Mouse (Mus musculus): ENCODE results near the gene Srgap1. TPM values are rescaled to one million over a fixed set of nuclear protein-coding genes. Genes with fewer than 3 reads are reported as not detected.

The Srgap1 gene
- polyA plus RNA-seq, 1 experiment from 2014 or later = 7.4 TPM

DNA sequence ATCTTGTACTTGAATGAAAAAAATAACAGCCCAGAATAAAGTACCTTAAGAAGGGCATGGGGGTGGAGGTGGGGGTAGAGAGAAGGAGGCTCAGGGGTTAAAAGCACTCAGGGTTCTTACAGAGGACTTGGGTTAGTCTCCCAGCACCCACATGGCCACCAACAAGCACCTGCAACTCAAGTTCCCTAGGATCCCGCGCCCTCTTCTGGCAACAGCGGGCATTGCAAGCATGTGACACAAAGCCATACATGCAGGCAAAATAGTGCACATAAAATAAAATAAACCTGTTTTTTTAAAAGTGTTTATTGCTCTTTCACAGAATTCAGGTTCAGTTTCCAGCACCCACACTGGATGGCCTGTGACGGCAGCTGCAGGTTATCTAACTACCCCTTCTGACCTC, 6.7 kb downstream of the Srgap1 start:
- WGBS = 38% methylated on average over 4 of the region's 4 CpGs
- TF ChIP-seq CTCF (IDR thresholded peaks at IDR 0.05) = peak; percentile 65
- TF ChIP-seq EP300 (IDR thresholded peaks at IDR 0.05) = no peak
- no peaks in the 10 kb centered on the region for H3K36me3 ChIP-seq (ENCODE audit: insufficient read depth, low read length)
- no peak overlapping the region for H3K27ac ChIP-seq (ENCODE audit: low read length)
- DNase-seq (ENCODE audit: low spot score) (no peak), ATAC-seq (no peak)
- H3K4me3 ChIP-seq (ENCODE audit: low read depth, low read length) = no peak overlapping the region
- H3K9me3 ChIP-seq (ENCODE audit: low read length) = peaks cover 3% of the 10 kb centered on the region; the same call in 1 of the 2 replicates
- no peaks in the 10 kb centered on the region for H3K27me3 ChIP-seq (replicated peaks; ENCODE audit: insufficient read depth, low read length)
- no peak overlapping the region for H3K4me2 ChIP-seq (replicated peaks; ENCODE audit: low read depth, low read length)
- no peaks in the 10 kb centered on the region for H3K4me1 ChIP-seq (ENCODE audit: insufficient read depth, low read depth, low read length)
- H3K9ac ChIP-seq (replicated peaks; ENCODE audit: low read depth) = no peak overlapping the region

DNA sequence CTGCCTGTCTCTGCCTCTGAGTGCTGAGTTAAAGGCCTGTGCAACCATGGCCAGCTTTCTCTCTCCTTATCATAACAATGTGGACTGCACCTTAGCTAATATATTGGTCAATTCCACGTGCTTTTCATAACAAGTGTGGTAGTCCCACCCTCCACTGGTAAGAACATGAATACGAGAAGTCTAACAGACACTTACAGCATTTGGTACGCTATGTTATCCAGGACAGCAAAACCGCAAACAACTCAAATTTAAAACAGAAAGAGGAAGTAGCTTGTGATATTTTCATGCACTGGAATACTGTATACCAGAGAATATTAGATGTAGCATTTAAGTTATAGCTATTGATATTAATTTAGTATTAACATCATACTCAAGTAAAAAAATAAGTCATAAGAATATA, 7.5 kb downstream of the Srgap1 start:
- no peak overlapping the region for H3K9ac ChIP-seq (replicated peaks; ENCODE audit: low read depth)
- no peaks in the 10 kb centered on the region for H3K27me3 ChIP-seq (replicated peaks; ENCODE audit: insufficient read depth, low read length)
- DNase-seq (ENCODE audit: low spot score) = no peak
- H3K36me3 ChIP-seq (ENCODE audit: insufficient read depth, low read length) = no peaks in the 10 kb centered on the region
- H3K9me3 ChIP-seq (ENCODE audit: low read length) = peaks cover 3% of the 10 kb centered on the region; the same call in 1 of the 2 replicates
- TF ChIP-seq CTCF (IDR thresholded peaks at IDR 0.05) (no peak), EP300 (IDR thresholded peaks at IDR 0.05) (no peak)
- no peak overlapping the region for H3K4me2 ChIP-seq (replicated peaks; ENCODE audit: low read depth, low read length)
- H3K4me3 ChIP-seq (ENCODE audit: low read depth, low read length) = no peak overlapping the region
- WGBS = 81% methylated on average over 4 of the region's 4 CpGs
- H3K27ac ChIP-seq (ENCODE audit: low read length) = no peak overlapping the region
- no peaks in the 10 kb centered on the region for H3K4me1 ChIP-seq (ENCODE audit: insufficient read depth, low read depth, low read length)
- ATAC-seq = no peak

DNA sequence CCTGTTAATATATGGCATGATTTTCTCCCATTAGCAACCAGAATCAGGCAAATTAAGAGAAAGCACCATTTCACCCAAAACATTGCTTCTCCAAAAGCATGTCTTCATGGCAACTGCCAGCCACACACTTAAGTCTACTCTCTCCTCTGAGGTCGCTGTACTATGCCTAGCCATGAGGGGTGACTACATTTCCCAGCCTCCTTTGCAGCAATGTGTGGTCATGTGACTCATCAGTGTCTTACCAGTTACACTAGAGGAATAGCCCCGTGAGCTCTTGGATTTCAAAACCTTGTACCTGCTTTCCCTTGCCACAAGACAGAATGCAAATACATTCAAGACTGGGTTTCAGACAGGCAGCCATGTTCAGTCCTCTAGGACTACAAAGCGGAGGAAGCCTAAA, 8.6 kb downstream of the Srgap1 start:
- ATAC-seq (peak; percentile 83), DNase-seq (ENCODE audit: low spot score) (peak; percentile 52)
- Histone ChIP-seq H3K4me1 (ENCODE audit: insufficient read depth, low read depth, low read length) (no peaks in the 10 kb centered on the region), H3K4me2 (replicated peaks; ENCODE audit: low read depth, low read length) (no peak overlapping the region), H3K9me3 (ENCODE audit: low read length) (peaks cover 3% of the 10 kb centered on the region; the same call in 1 of the 2 replicates), H3K4me3 (ENCODE audit: low read depth, low read length) (no peak overlapping the region), H3K27me3 (replicated peaks; ENCODE audit: insufficient read depth, low read length) (no peaks in the 10 kb centered on the region), H3K27ac (ENCODE audit: low read length) (no peak overlapping the region), H3K9ac (replicated peaks; ENCODE audit: low read depth) (no peak overlapping the region), H3K36me3 (ENCODE audit: insufficient read depth, low read length) (no peaks in the 10 kb centered on the region)
- 44% methylated on average over 3 of the region's 3 CpGs for WGBS
- no peak for TF ChIP-seq EP300 (IDR thresholded peaks at IDR 0.05)
- no peak for TF ChIP-seq CTCF (IDR thresholded peaks at IDR 0.05)

DNA sequence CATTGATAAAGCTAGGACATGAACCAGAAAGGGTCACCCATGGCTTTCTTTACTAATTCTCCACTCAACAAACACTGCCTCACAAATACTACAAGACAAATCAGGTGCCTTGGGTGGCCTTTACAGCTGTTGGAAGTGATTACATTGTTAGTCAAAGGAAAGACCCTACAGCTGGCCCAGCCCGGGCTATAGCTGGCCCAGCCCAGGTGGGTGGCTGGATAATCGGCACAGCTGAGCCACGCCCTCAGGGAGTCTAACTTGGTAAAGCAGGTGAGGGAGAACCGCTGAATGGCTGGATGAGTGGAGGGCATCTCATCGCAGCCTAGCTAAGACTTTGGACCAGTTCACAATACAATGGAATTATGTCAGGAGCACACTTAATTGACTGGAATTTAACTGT, 13.8 kb downstream of the Srgap1 start:
- Histone ChIP-seq H3K27ac (ENCODE audit: low read length) (no peak overlapping the region), H3K9me3 (ENCODE audit: low read length) (no peaks in the 10 kb centered on the region), H3K4me3 (ENCODE audit: low read depth, low read length) (no peak overlapping the region), H3K9ac (replicated peaks; ENCODE audit: low read depth) (no peak overlapping the region), H3K27me3 (replicated peaks; ENCODE audit: insufficient read depth, low read length) (no peaks in the 10 kb centered on the region), H3K4me1 (ENCODE audit: insufficient read depth, low read depth, low read length) (peaks cover 4% of the 10 kb centered on the region; the same call in 1 of the 2 replicates), H3K36me3 (ENCODE audit: insufficient read depth, low read length) (no peaks in the 10 kb centered on the region), H3K4me2 (replicated peaks; ENCODE audit: low read depth, low read length) (no peak overlapping the region)
- ATAC-seq = no peak
- WGBS = 53% methylated on average over 5 of the region's 5 CpGs
- DNase-seq (ENCODE audit: low spot score) = no peak
- TF ChIP-seq EP300 (IDR thresholded peaks at IDR 0.05) (no peak), CTCF (IDR thresholded peaks at IDR 0.05) (no peak)

DNA sequence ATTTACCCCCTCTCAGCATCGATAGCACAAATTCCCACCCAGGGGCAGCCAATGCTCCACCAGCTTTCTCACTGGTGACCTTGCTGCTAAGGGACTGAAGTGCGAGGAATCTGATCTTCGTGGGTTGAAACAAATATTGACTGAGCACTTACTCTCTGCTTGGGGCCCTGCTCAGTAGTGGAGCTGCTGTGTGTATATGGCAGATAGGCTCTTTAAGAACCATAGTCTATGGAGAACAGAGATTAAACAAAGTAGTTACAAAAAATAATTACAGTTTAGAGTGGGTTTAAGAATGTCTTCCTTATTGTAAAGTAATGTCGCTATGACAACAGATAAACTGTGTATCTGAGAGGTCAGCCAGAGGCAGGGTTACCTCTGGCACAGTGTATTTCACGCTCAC, 16.7 kb downstream of the Srgap1 start:
- Histone ChIP-seq H3K9ac (replicated peaks; ENCODE audit: low read depth) (no peak overlapping the region), H3K9me3 (ENCODE audit: low read length) (no peaks in the 10 kb centered on the region), H3K36me3 (ENCODE audit: insufficient read depth, low read length) (no peaks in the 10 kb centered on the region), H3K27ac (ENCODE audit: low read length) (no peak overlapping the region), H3K4me1 (ENCODE audit: insufficient read depth, low read depth, low read length) (peaks cover 4% of the 10 kb centered on the region; the same call in 1 of the 2 replicates), H3K4me2 (replicated peaks; ENCODE audit: low read depth, low read length) (peak overlapping the region; percentile 42; the same call in 1 of the 2 replicates), H3K4me3 (ENCODE audit: low read depth, low read length) (no peak overlapping the region), H3K27me3 (replicated peaks; ENCODE audit: insufficient read depth, low read length) (no peaks in the 10 kb centered on the region)
- TF ChIP-seq EP300 (IDR thresholded peaks at IDR 0.05) (no peak), CTCF (IDR thresholded peaks at IDR 0.05) (no peak)
- ATAC-seq (peak; percentile 88), DNase-seq (ENCODE audit: low spot score) (peak; percentile 74)
- WGBS = 37% methylated on average over 5 of the region's 5 CpGs

DNA sequence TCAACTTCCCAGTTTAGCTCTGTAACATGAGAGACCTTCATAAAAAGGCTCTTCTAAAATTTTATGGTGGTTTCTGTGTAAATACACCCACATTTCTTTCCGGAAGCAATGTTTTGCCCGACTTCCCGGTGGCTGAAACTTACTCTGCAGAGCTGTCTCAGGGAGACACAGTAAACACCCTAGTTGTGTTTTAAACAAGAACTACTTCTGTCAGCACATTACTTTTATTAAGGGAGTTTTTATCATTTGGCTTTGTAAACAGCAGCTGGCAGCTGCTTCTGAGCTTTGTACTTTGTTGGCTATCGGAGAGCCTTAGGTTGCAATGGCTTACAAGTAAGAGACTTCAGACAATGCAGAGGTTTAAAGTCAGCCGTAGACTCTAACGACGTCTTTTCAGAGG, 17.4 kb downstream of the Srgap1 start:
- H3K27me3 ChIP-seq (replicated peaks; ENCODE audit: insufficient read depth, low read length) = no peaks in the 10 kb centered on the region
- H3K4me3 ChIP-seq (ENCODE audit: low read depth, low read length) = peak overlapping the region; percentile 14; the same call in 1 of the 2 replicates
- H3K27ac ChIP-seq (ENCODE audit: low read length) = peak overlapping the region; percentile 49; the same call in 1 of the 2 replicates
- H3K4me1 ChIP-seq (ENCODE audit: insufficient read depth, low read depth, low read length) = peaks cover 4% of the 10 kb centered on the region; the same call in 1 of the 2 replicates
- no peaks in the 10 kb centered on the region for H3K9me3 ChIP-seq (ENCODE audit: low read length)
- peak; percentile 53 for DNase-seq (ENCODE audit: low spot score)
- TF ChIP-seq CTCF (IDR thresholded peaks at IDR 0.05) (no peak), EP300 (IDR thresholded peaks at IDR 0.05) (0 out of 2 replicates have a peak, but pooled peaks have one; percentile 4)
- peak overlapping the region; percentile 42 for H3K4me2 ChIP-seq (replicated peaks; ENCODE audit: low read depth, low read length)
- H3K36me3 ChIP-seq (ENCODE audit: insufficient read depth, low read length) = no peaks in the 10 kb centered on the region
- no peak overlapping the region for H3K9ac ChIP-seq (replicated peaks; ENCODE audit: low read depth)
- ATAC-seq = peak; percentile 11
- 6% methylated on average over 7 of the region's 7 CpGs for WGBS

DNA sequence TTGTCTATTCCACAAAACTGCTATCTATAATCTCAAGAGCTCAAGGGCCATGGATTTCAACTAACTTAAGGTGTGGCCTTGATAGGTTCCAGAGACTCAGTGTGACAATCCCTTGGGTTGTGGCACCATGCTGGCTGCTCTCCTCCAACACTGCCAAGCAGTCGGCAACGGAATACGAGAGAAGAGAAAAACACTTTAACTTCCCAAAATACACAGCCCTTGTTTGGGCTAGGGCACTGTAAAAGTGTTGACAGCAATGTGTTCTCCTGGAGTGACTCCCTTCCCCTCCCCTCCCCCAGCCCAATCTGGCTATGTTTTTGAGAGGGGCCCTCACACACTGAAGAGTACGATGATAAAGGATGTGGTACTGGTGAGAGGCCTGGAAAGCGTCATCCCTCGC, 21.9 kb downstream of the Srgap1 start:
- no peaks in the 10 kb centered on the region for H3K9me3 ChIP-seq (ENCODE audit: low read length)
- H3K27ac ChIP-seq (ENCODE audit: low read length) = no peak overlapping the region
- H3K36me3 ChIP-seq (ENCODE audit: insufficient read depth, low read length) = no peaks in the 10 kb centered on the region
- H3K4me2 ChIP-seq (replicated peaks; ENCODE audit: low read depth, low read length) = no peak overlapping the region
- H3K4me3 ChIP-seq (ENCODE audit: low read depth, low read length) = no peak overlapping the region
- 59% methylated on average over 6 of the region's 6 CpGs for WGBS
- TF ChIP-seq EP300 (IDR thresholded peaks at IDR 0.05) = no peak
- no peak for TF ChIP-seq CTCF (IDR thresholded peaks at IDR 0.05)
- DNase-seq (ENCODE audit: low spot score) (no peak), ATAC-seq (no peak)
- no peaks in the 10 kb centered on the region for H3K27me3 ChIP-seq (replicated peaks; ENCODE audit: insufficient read depth, low read length)
- H3K4me1 ChIP-seq (ENCODE audit: insufficient read depth, low read depth, low read length) = no peaks in the 10 kb centered on the region; the same call in 1 of the 2 replicates
- H3K9ac ChIP-seq (replicated peaks; ENCODE audit: low read depth) = no peak overlapping the region
